Mouse (Mus musculus): ENCODE measurements at regions not wholly inside any gene's neighbourhood (a gene's known extent, or its start where the extent isn't known, plus 50 kb on each side); places are given as distances from the start of the nearest gene placed in this dataset.

DNA sequence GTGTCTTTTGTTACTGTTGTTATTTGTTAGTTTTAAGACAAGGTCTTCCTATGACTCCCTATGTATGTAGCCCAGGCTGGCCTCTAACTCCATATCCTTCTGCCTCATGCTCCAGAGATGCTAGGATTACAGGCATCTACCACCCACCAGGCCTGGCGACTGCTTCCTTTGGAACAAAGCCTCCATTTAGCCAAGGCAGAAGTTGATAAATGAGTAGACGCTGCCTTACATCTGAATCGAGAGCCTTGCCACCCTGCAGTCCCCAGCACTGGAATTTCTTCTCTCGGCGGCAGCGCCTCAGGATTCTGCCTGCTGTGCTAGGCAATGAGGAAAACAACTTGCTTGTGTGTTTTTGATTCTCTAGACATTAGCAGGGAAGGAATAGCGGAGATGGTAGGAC lies 75.5 kb downstream of the Lbh start:
- no peak for TF ChIP-seq MYC (IDR thresholded peaks at IDR 0.05; ENCODE audit: low read depth, low read length)
- TF ChIP-seq TCF12 (IDR thresholded peaks at IDR 0.05; ENCODE audit: low read depth, low read length): no peak

Data from MEL (cell line).